Mouse (Mus musculus) liver, embryonic 12.5 days (tissue): ENCODE results near the gene Nars2. TPM values are rescaled to one million over a fixed set of nuclear protein-coding genes. Genes with fewer than 3 reads are reported as not detected.
A peak's percentile ranks its signal among the peaks of the same experiment; 100 is the strongest.

ENCODE experiments used
- ATAC-seq: fragments of 200-750 bp; cut with Nextera tagmentation; 2 replicates; pipeline ENCODE4 v1.8.0; 2017; ENCODE audit warnings: moderate number of reproducible peaks, mild to moderate bottlenecking, moderate library complexity
- H3K27ac ChIP-seq: fragments of 300-500 bp; sonication (generic); 2 replicates; pipeline ENCODE4 v1.5.1; 2016; ENCODE audit warnings: mild to moderate bottlenecking
- H3K27me3 ChIP-seq: fragments of 300-500 bp; sonication (generic); replicated peaks from 2 replicates; pipeline ENCODE4 v1.6.1; 2016; ENCODE audit warnings: mild to moderate bottlenecking, moderate library complexity
- H3K36me3 ChIP-seq: fragments of 300-500 bp; sonication (generic); 2 replicates; pipeline ENCODE4 v1.6.1; 2016; ENCODE audit warnings: mild to moderate bottlenecking, moderate library complexity
- H3K4me1 ChIP-seq: fragments of 300-500 bp; sonication (generic); 2 replicates; pipeline ENCODE4 v1.6.1; 2016
- H3K4me2 ChIP-seq: fragments of 300-500 bp; sonication (generic); 2 replicates; pipeline ENCODE4 v1.6.1; 2016; ENCODE audit warnings: mild to moderate bottlenecking, moderate library complexity
- H3K4me3 ChIP-seq: fragments of 300-500 bp; sonication (generic); 2 replicates; pipeline ENCODE4 v1.5.1; 2016; ENCODE audit warnings: mild to moderate bottlenecking, moderate library complexity
- H3K9ac ChIP-seq: fragments of 300-500 bp; sonication (generic); 2 replicates; pipeline ENCODE4 v1.6.1; 2016; ENCODE audit warnings: mild to moderate bottlenecking, moderate library complexity
- H3K9me3 ChIP-seq: fragments of 300-500 bp; sonication (generic); replicated peaks from 2 replicates; pipeline ENCODE4 v1.6.1; 2016; ENCODE audit warnings: mild to moderate bottlenecking, moderate library complexity
- WGBS: fragments of 180-500 bp; shearing (Covaris S2); methylation state at CpG from one replicate; pipeline ENCODE4 v1.1.7; 2016; ENCODE audit not compliant: insufficient replicate concordance; 5-methylcytosine and 5-hydroxymethylcytosine counted together
- polyA plus RNA-seq: library from polyadenylated mRNA; unstranded; fragments of >200 nt; fragmentation: Nextera tagmentation; extraction: Ambion mirVana; gene quantifications from 2 replicates; pipeline ENCODE4 v1.2.1, GENCODE M21; 2016

The Nars2 gene
- 21.8 and 23.1 TPM in 2 replicates for polyA plus RNA-seq

DNA sequence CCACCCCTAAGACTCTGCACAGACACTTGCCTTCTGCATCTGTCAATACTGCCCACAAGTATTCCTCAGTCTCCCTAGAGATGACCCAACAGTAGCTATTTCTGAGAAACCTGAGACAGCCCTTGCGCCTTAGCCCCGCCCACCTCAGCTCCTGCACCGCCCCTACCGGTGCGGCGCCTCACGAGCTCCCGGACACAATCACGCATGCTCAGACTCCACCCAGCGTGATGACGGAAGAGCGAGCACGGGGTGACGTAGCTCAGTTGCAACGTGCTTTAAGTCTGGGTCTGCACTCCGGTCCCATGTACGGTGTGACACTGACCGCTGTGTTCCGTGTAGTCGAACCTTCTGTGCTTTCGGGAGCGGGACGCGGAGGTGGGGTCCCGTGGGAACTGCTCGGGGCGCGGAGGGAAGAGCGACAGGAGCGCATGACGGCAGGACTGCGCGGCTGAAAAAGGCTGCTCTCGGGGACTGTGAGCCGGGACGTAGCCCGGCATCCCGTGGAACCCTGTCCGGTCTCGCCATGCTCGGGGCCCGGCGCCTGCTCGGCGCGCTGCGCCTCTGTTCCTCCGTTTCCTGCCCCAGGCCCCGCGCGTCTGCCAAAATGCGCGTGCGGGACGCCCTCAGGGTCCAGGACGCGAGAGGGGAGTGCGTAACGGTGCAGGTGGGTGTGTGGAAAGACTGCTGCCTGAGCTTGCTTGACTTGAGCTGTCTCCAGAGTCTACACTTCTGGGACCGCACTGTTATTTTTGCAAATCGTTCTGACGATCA lies at the start of gene Nars2:
Nars2 (plus strand) TSS at position 225 of the 771 bp plus-strand sequence.
- Histone ChIP-seq H3K9me3 (no peaks in the 10 kb centered on the region), H3K36me3 (peaks cover 10% of the 10 kb centered on the region), H3K4me1 (peaks cover 34% of the 10 kb centered on the region), H3K27me3 (no peaks in the 10 kb centered on the region), H3K27ac (peak within 1 kb of the TSS; percentile 88), H3K4me2 (peak within 1 kb of the TSS; percentile 85), H3K9ac (peak within 1 kb of the TSS; percentile 95), H3K4me3 (peak within 1 kb of the TSS; percentile 95)
- ATAC-seq, result peak; percentile 100
- WGBS, result under 1% methylated on average over 62 of the region's 62 CpGs

DNA sequence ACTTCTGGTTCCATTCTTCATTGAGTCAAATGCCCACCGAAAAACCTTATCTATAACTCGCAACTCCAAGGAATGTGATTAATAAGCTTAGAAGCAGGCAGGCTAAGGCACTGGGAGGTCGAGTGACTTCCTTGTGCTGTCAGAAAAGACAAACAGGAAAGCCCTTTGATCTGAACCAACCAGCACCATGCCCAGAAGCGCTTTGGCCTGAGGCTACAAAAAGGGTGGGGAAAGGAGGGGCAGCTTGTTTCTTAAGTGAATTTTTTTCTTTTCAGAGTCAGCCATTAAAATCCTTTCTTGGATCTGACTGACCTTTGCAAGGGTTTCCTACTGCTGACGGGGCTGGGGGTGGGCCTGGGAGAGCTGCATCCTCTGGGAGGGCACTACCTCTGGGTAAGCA lies 49.1 kb upstream of the Nars2 start:
- H3K9me3 ChIP-seq, result no peaks in the 10 kb centered on the region
- H3K27me3 ChIP-seq, result no peaks in the 10 kb centered on the region
- no peak for ATAC-seq
- no peak overlapping the region for H3K9ac ChIP-seq
- WGBS, result 30% methylated on average over 5 of the region's 5 CpGs
- H3K4me3 ChIP-seq, result no peak overlapping the region
- H3K4me1 ChIP-seq, result no peaks in the 10 kb centered on the region
- no peaks in the 10 kb centered on the region for H3K36me3 ChIP-seq
- H3K4me2 ChIP-seq, result no peak overlapping the region
- no peak overlapping the region for H3K27ac ChIP-seq

DNA sequence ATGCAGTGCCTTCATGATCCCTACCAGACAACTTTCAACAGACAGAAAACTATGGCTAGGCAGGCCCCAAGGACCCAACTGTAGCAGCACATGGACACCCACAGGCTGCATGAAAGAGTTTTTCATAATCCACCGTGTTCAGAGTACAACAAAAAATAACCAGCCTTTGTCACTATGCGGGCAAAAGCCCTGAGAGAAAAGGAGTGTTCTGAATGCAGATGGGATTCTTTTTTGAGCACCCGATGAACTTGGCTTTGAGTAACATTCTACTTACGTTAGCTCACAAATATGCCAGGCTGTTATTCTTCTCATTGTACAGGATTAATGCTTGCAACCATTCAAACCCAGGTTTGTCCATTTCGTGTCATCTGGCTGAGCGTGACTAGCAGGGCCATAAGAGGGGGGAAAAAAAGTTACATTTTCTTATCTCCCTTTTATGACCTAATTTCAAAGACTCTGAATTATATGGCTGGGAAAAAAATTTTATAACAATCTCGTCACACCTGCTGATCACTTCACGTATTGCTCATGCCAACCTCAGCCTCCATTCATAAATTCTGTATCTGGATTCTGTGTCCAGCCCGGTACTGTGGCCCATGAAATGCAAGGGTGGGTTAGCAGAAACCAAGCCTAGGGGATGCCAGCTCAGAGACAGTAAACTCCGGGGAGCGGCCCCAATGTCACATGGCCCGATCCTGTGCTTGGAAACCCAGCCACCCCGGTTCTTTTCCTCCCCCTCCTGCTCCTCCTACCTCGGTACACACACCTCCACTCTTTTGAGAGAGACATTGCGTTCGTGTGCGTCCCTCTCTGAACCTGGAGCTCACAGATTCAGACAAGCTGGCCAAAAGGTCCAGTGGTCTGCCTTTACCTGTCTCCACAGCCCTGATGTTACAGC lies 48.0 kb upstream of the Nars2 start:
- no peak for ATAC-seq
- Histone ChIP-seq H3K9me3 (no peaks in the 10 kb centered on the region), H3K4me3 (no peak overlapping the region), H3K27ac (no peak overlapping the region), H3K9ac (no peak overlapping the region), H3K4me2 (no peak overlapping the region), H3K4me1 (no peaks in the 10 kb centered on the region), H3K27me3 (no peaks in the 10 kb centered on the region), H3K36me3 (no peaks in the 10 kb centered on the region)
- 76% methylated on average over 17 of the region's 17 CpGs for WGBS

DNA sequence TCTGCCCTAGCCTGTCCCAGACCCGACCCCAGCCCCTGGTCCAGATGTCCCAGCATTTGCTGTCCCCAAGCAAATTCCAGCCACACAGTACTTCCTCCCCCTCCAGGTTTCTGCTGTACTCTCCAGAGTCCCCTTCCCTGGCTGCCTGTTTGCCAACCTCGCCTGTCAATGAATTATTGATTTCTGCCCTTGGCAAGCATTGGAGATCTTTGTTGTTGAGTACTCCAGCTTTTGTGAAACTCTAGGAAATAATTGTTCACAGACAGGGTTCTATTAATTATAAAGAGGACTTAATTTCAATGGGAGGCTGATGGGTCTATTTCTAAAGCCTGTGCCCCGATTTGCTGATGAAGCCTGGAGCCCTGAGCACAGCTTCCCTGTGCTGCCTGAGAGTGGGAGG lies 46.9 kb upstream of the Nars2 start:
- H3K27me3 ChIP-seq, result no peaks in the 10 kb centered on the region
- no peaks in the 10 kb centered on the region for H3K9me3 ChIP-seq
- no peaks in the 10 kb centered on the region for H3K4me1 ChIP-seq
- no peak overlapping the region for H3K4me2 ChIP-seq
- H3K4me3 ChIP-seq, result no peak overlapping the region
- H3K9ac ChIP-seq, result no peak overlapping the region
- H3K27ac ChIP-seq, result no peak overlapping the region
- H3K36me3 ChIP-seq, result no peaks in the 10 kb centered on the region
- 41% methylated on average over 3 of the region's 3 CpGs for WGBS
- ATAC-seq, result no peak

DNA sequence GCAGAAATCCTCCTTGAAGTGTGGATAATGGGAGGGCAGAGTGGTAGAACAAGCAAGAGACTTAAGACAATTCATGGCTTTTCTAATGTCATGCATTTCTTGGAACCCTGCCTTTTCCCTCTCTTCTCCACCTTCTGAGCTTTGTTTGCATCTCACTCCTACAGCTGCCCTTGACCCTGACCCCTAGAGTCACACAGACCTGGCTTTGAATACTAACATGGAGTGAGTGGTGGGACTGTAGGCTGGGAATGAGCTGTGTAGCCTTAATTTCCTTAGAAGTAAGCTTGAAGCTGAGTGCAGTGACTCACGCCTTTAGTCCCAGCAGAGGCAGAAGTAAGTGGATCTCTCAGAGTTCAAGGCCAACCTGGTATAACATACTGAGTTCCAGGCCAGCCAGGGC lies 46.4 kb upstream of the Nars2 start:
- Histone ChIP-seq H3K27ac (no peak overlapping the region), H3K27me3 (no peaks in the 10 kb centered on the region), H3K4me2 (no peak overlapping the region), H3K9ac (no peak overlapping the region), H3K36me3 (no peaks in the 10 kb centered on the region), H3K4me3 (no peak overlapping the region), H3K4me1 (no peaks in the 10 kb centered on the region), H3K9me3 (no peaks in the 10 kb centered on the region)
- WGBS, result 58% methylated on average over 1 of the region's 1 CpGs
- ATAC-seq, result no peak

DNA sequence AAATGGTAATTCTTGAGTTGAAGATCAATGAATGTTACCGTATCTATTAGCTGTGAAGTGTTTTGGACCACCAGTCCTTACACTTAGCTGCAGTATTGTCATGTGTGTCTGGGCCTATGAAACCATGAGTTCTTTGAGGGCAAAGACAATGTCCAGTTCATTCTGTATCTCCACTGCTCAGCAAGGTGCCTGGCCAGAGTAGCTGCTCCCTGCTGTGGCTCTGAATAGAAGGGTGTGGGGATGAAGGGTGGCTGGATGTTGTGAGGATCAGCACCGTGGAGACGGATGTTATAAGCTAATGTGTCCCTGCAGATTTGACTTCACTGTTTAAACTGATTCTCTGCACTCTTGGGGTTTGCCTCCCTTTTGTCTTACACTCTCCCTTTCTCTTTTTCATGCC lies 45.9 kb upstream of the Nars2 start:
- no peak overlapping the region for H3K4me2 ChIP-seq
- H3K4me3 ChIP-seq, result no peak overlapping the region
- no peaks in the 10 kb centered on the region for H3K27me3 ChIP-seq
- H3K9ac ChIP-seq, result no peak overlapping the region
- no peaks in the 10 kb centered on the region for H3K9me3 ChIP-seq
- H3K36me3 ChIP-seq, result no peaks in the 10 kb centered on the region
- H3K4me1 ChIP-seq, result no peaks in the 10 kb centered on the region
- WGBS, result 66% methylated on average over 3 of the region's 3 CpGs
- no peak for ATAC-seq
- no peak overlapping the region for H3K27ac ChIP-seq

DNA sequence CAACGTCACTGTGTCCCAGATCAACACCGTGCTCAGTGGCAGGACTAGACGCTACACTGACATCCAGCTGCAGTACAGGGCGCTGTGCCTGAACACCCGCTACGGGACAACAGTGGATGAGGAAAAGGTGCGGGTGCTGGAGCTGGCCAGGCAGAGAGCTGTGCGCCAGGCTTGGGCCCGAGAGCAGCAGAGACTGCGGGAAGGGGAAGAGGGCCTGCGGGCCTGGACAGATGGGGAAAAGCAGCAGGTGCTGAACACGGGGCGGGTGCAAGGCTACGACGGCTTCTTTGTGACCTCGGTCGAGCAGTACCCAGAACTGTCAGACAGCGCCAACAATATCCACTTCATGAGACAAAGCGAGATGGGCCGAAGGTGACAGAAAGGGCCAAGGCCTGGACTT lies 45.1 kb upstream of the Nars2 start:
- ATAC-seq, result no peak; the same call in 1 of the 2 replicates
- no peak overlapping the region for H3K4me2 ChIP-seq
- H3K36me3 ChIP-seq, result no peaks in the 10 kb centered on the region
- H3K27me3 ChIP-seq, result no peaks in the 10 kb centered on the region
- no peak overlapping the region for H3K9ac ChIP-seq
- no peaks in the 10 kb centered on the region for H3K9me3 ChIP-seq
- 83% methylated on average over 20 of the region's 20 CpGs for WGBS
- H3K4me1 ChIP-seq, result no peaks in the 10 kb centered on the region
- H3K4me3 ChIP-seq, result no peak overlapping the region
- no peak overlapping the region for H3K27ac ChIP-seq

DNA sequence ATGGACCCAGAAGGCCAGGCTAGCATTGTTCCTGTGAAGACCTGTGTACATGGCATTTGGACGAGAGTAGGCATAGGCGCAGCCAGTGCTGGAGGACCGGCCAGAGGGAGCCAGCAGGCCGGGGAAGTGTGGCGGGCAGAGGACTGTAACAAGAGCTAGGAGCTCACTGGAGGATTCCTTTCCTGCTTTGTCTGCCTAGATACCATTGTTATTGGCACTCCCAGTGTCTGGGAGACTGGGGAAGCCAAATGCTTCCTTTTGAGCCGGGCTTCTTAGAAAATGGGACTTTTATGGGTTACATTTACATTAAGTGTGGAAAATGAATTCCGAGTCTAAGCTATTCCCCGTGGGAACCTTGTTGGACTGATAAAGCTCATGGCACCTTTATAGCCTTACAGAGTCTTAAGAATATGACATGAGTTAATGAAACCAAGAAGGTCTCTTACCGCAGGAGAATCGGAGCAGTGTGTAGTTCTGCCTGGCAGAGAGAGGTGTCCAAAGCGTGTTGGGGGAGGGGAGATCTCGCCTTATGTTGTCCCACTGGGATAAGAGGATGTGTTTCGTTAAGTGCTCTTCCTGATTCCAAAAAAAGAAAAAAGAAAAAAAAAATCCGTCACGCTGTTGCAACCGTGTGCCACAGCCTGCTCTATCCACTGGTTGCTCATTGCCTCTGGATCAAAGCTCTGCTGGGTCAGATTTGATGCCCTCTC lies 43.2 kb upstream of the Nars2 start:
- Histone ChIP-seq H3K4me1 (no peaks in the 10 kb centered on the region), H3K36me3 (no peaks in the 10 kb centered on the region), H3K27me3 (peaks cover 5% of the 10 kb centered on the region; the same call in 1 of the 2 replicates), H3K4me3 (no peak overlapping the region), H3K9me3 (no peaks in the 10 kb centered on the region), H3K27ac (no peak overlapping the region), H3K4me2 (no peak overlapping the region), H3K9ac (no peak overlapping the region)
- ATAC-seq, result no peak
- WGBS, result 64% methylated on average over 16 of the region's 16 CpGs

DNA sequence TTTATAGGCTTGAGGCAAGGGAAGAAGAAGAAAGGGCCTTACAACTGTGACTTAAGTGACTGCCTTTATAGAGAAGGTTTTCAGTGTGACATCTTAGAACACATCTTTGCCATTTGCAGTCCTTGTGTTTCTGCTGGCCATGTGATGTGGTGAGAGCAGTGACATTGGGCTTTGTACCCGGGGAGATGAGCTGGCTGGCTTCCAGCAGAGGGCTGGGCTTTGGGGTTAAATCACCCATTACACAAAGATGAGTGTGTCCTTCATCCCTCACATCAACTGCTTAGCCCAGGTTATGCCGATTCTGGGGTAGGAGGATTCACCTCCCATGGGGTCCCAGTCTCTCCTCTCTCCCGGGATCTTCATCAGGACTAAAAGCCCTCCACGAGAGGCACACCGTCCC lies 41.4 kb upstream of the Nars2 start:
- Histone ChIP-seq H3K27me3 (peaks cover 5% of the 10 kb centered on the region; the same call in 1 of the 2 replicates), H3K4me3 (no peak overlapping the region), H3K27ac (no peak overlapping the region), H3K9me3 (no peaks in the 10 kb centered on the region), H3K4me1 (0 out of 2 replicates have a peak, but pooled peaks cover 4% of the 10 kb centered on the region), H3K4me2 (no peak overlapping the region), H3K36me3 (no peaks in the 10 kb centered on the region), H3K9ac (no peak overlapping the region)
- ATAC-seq, result no peak
- 69% methylated on average over 5 of the region's 5 CpGs for WGBS

DNA sequence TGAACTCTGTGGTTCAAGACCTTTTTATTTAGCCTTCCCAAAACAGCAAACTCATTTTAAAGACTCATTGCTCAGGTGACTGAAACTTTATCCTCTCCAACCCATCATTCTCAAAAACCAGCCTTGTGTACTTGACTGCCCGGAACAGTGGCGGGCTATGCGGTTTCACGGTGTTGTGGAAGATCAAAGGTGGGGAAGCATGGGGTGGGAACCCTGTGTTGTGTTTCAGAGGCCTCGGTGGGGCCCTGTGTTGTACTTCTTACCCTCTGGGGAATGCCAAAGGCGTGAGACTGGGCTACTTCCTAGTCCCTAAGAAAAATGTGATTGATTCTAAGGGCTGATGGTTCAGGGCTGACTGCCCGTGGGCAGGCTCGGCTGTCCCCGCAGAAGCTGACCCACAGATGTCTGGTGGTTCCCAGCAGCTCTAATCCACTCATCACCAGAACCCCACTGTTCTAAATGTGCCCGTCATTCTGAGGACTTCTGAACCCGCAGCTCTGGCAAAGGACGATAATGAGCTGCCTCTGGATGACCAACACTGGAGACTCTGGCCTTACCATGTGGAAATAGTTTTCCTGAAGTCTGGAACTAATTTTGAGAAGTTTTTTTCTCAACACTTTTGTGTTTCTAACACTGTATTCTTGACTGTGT lies 40.9 kb upstream of the Nars2 start:
- Histone ChIP-seq H3K36me3 (no peaks in the 10 kb centered on the region), H3K4me2 (no peak overlapping the region), H3K4me3 (no peak overlapping the region), H3K4me1 (0 out of 2 replicates have a peak, but pooled peaks cover 4% of the 10 kb centered on the region), H3K27ac (no peak overlapping the region), H3K27me3 (peaks cover 5% of the 10 kb centered on the region; the same call in 1 of the 2 replicates), H3K9ac (no peak overlapping the region), H3K9me3 (no peaks in the 10 kb centered on the region)
- ATAC-seq, result no peak
- WGBS, result 64% methylated on average over 12 of the region's 12 CpGs

DNA sequence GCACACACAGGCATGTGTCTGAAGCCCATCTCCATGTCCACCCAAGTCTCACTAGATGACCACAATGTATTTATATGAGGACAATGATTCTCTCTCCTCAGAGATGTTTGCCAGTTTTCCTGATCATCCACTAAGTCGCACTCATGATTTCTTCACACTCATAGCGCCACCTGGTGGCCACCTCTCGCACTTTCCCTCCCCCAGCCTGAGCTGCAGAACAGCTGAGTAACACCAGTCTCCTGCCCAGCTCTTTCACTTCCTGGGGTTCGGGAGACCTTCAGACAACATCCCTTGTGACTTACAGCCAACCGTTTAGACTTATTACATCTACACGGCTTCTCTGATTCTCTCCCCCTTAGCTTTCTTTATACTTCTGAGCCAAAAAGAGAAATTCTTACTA lies 37.3 kb upstream of the Nars2 start:
- H3K4me1 ChIP-seq, result 0 out of 2 replicates have a peak, but pooled peaks cover 4% of the 10 kb centered on the region
- no peak overlapping the region for H3K4me3 ChIP-seq
- no peaks in the 10 kb centered on the region for H3K36me3 ChIP-seq
- peaks cover 5% of the 10 kb centered on the region; the same call in 1 of the 2 replicates for H3K27me3 ChIP-seq
- H3K9ac ChIP-seq, result no peak overlapping the region
- 6% methylated on average over 6 of the region's 6 CpGs for WGBS
- peak; percentile 66 for ATAC-seq
- H3K9me3 ChIP-seq, result no peaks in the 10 kb centered on the region
- no peak overlapping the region for H3K27ac ChIP-seq
- H3K4me2 ChIP-seq, result no peak overlapping the region
